Mouse (Mus musculus) kidney, postnatal 10 days (tissue): ENCODE data around the gene Adora2a.
"Not testable (repeated sequence)": the region's sequence is repeated elsewhere in the genome, so short reads cannot be mapped to it uniquely, and the experiment has no call there.

Experiments used
- DNase-seq: peaks from one replicate; pipeline ENCODE4 v3.0.0; 2021; ENCODE audit warnings: mixed read lengths

Gene Adora2a

GRCm38 (mm10) chr10:75316872-75316907 lies at the start of gene Adora2a:
Gene Adora2a, plus strand, starts transcription at chr10:75316877.
- DNase-seq: no peak

- no peak for DNase-seq
These were observed 43.7 kb upstream of the Adora2a start for GRCm38 (mm10) chr10:75273020-75273419.

DNA sequence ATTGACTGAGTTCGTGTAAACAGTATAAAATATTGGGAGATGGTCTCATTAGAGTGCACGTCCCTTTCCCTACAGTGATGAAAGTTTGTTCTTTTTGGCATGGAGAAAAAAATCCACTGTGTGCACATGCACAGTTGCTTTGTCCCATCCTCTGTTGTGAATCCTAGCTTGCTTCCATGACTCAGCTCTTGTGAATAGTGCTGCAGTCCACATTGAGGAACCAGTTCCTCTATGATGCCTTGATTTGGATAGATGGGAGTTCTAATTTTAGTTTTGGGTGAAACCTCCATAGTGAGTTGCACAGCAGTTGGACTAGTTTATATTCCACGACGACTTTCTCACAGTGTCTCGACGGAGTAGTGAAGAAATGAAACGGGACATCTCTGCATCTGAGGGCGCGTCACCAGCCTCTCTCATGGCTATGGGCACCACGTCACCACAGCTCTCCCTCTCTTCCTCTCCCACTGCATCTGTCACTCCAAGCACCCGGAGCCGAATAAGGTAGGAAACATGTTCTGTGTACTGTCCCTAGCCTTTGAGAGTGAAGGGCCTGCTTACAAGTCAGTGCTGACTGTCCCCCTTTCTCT lies 40.2 kb upstream of the Adora2a start:
- no peak for DNase-seq

- DNase-seq: peak; percentile 56
These were observed 39.2 kb upstream of the Adora2a start for GRCm38 (mm10) chr10:75277501-75277900.

DNA sequence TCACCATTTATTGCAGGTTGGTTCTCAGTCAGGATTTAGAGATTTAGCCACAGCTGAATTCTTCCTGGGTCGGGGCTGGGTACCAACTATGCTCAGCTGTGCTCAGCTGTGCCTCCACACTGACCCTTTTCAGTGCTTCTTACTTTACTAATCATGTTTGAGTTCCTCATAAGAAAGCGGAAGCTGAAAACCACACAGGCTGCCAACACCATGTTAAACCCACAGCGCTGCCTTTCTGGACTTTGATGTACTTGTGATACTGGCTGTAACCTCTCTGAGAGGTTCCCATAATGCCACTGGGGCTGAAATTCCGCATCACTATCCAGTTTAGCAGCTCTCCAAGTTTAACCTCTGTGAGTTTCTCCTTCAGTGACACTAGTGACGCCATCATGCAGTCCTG lies 34.0 kb upstream of the Adora2a start:
- no peak for DNase-seq

GRCm38 (mm10) chr10:75283821-75284220 lies 32.9 kb upstream of the Adora2a start:
- no peak for DNase-seq

- DNase-seq: no peak
These were observed 28.1 kb upstream of the Adora2a start for GRCm38 (mm10) chr10:75288579-75288978.

GRCm38 (mm10) chr10:75289392-75289791 lies 27.3 kb upstream of the Adora2a start:
- DNase-seq: no peak

GRCm38 (mm10) chr10:75290650-75291049 lies 26.0 kb upstream of the Adora2a start:
- DNase-seq: no peak

DNA sequence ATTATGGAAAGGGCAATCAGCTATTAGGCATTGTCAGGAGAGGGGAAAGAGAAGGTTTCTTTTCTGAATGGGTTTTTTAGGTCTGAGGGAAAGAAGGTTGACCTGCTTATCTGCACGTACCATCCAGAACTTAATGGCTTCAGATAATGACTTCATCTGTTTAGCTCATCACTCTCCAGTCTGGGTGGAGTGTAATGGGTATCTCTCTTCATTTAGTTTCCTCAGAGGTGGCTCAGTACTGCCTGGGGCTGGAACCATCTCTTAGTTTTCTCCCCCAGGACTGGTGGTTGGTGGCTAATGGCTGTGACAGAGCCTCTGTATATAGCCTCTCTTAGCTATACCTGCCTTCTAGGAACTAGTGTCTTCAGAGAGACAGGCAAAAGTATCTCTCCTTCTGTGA lies 25.3 kb upstream of the Adora2a start:
- no peak for DNase-seq

- not testable (repeated sequence) for DNase-seq
These were observed 24.5 kb upstream of the Adora2a start for GRCm38 (mm10) chr10:75292206-75292605.

DNA sequence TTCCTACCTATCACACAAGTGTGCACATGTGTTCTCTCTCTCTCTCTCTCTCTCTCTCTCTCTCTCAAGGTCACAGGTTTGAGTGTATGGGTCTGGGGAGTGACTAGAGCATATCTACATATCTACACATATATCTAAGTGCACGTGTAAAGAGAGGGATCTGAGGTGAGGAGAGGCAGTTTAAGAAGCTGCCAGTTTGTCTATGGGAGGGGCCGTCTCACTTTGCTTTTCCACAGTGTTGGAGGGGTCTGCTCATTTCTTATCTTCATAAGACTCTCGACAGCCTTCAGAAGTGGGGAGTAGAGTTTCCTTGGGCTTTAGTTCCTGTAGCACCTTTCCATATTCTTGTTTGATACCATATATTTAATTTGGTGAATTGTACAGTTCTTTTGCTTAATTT lies 23.4 kb upstream of the Adora2a start:
- no peak for DNase-seq

GRCm38 (mm10) chr10:75294362-75294761 lies 22.3 kb upstream of the Adora2a start:
- no peak for DNase-seq

DNA sequence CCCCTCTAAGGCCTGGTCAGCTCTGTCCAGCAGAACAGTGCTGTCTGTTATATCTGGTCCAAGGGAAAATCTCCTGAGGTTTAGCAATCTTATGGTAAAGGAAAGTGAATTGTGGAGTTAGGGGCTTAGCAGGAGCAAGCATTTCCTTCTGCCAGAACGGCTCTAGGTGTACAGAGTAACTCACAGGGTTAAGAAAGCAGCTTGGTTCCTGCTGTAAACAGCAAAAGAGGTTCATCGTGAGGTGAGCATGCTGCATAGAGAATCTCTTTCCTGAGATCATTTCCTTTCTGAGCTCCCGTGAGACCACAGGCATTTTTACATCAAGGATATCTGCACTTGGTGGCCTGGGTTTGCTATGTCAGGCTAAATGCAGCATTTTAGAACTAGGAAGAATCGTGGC lies 21.8 kb upstream of the Adora2a start:
- no peak for DNase-seq

DNA sequence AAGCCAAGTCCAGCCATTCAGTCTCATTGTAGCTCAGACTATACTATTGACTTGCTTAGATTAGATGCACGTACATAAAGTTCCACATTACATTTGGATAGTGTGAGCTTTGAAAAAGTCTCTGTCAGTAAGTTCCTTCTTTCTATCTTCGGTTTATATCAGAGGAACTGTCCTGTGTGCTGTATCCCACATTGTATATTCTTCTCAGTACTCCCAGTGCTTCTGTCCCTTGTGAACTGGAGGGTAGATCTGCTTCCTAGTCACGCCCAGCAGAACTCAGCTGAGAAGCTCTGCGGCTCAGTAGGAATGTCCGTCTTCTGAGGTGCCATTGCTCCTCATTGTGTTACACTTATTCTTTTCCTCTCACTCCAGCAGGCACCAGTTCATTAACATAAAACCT lies 18.1 kb upstream of the Adora2a start:
- no peak for DNase-seq

DNA sequence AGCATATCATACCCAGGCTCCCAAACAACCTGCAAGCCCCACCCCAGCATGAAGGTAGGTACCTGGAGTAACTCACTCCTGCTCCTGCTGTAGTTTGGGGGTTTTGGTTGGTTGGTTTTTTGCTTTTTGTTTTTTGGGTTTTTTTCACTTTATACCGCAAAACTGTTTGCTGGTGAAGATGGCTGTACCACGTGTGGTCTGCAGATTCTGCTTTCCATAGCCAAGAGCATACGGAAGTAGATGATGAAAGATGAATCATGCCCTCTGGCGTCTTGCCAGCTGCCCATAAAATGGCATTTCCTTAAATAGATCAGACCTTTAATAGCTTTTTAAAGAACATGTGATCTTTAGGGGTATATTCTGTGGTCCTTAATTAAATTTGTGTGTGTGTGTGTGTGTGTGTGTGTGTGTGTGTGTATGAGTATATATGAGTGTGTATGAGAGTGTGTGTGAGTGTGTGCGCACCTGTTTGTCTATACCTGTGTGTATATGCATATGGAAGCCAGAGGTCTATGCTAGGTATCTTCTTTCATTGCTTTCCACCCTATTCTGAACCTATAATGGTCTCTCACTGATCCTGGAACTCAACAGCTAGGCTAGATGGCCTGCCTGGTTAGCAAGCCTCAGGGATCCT lies 16.8 kb upstream of the Adora2a start:
- DNase-seq: peak; percentile 85

DNA sequence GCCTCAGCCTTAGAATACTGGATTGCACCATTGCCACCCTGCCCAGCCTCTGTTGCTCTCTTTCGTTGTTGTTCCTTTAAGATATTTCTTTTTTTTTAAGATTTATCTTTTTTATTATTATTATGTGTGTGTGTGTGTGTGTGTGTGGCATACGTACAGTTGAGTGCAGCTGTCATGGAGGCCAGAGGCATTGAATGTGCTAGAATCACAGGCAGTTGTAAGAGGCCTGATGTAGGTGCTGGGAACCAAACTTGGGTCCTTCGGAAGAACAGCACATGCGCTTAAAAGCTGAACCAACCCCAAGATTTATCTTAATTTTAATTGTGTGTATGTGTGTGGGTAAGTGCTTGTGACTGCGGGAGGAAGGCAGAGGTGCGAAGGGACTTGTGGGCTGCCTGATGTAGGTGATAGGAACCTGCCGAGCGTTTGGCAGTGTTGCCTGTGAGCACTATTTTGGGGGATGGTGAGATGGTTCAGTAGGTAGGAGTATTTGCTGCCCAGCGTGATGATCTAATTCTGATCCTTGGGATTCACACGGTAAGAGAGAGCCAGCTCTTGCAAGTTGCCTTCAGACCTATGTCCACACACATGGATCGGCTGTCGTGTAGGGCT lies 15.4 kb upstream of the Adora2a start:
- no peak for DNase-seq

DNA sequence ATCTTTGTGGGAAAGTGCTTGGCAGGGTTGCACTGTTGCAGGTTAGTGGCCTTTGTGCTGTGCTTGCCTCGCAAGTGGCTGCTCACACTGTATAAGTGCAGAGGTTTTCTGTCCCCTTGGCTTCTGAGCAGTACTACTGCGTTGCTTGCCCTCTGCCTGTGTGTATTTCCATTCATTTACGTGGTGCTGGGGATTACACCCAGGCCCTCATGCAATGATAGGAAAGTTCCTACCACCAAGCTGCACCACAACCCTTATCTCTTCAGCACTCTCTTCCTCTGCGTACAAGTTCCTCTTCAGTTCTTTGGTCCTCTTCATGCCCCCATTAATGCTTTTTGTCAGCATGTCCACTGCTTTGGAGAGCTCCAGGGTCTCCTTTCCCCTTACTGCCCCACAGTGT lies 14.7 kb upstream of the Adora2a start:
- no peak for DNase-seq

DNA sequence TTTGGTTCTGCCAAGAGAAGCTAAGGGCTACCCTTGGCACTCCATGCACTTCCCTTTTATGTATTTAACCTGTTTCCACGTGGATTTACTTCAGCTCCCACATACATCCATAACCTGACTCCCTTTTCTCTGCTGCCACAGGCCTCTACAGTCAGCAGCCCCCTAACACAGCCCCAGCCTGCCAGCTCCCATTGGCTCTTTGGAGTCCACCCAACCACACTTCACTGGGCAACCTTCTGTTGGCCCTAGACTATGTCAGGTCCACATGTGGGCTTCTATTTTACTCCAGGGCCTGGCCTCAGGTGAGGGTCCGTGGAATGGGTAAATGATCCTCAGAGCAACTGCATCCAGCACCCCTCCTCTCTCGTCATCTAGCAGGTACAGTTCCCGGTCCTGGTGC lies 14.1 kb upstream of the Adora2a start:
- no peak for DNase-seq

DNA sequence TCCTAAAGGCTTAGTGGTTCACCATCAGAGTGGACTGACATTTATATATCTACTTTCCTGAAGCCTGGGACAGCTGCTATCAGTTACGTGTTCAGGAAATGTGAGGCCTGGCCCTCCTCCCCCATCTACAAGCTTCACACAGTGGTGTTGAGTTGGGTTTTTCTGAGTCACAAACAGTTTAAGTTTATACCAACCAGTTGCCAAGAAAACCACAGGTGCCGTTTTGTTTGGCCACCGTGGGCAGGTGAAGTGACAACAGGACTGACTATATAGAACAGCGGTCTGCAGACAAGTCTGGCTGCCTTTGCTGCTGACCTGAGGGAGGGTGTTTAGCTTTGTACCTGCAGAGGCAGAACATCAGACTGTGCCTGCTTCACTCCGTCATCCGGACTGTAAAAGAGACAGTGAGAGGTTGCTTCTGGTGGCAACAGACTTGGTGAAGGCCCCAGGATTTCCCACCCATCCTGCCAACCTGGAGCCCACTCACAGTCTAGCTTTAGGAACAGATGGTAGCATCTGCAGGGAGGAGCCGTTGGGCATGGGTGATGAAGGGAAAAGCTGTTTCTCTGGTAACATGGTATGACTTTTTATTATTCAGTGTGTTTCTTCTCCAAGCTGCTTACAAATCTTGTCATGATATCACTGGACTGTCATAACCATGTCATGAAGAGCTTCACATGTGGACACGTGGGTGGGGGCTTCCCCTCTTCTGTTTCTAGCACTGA lies 13.2 kb upstream of the Adora2a start:
- no peak for DNase-seq

- no peak for DNase-seq
These were observed 12.7 kb upstream of the Adora2a start for GRCm38 (mm10) chr10:75304049-75304405.

DNA sequence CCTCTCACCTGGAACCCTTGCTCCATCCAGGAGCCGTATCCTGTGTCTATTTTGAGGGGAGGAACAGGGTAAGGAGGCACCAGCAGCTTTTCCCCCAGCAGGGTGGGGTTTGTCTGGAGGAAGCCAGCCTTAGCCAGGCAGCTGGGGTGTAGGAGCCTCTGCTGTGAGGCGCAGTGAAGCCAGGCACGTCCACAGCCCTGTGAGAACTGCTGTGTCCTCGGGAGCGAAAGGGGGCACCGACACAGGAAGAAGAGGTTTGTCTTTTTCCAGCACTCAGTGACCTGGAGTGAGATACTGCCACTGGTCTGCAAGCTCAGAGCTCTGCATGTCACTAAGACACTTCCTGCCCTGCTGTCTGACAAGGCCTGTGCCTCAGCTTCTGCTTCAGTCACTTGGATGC lies 12.3 kb upstream of the Adora2a start:
- DNase-seq: peak; percentile 69

GRCm38 (mm10) chr10:75307130-75307529 lies 9.5 kb upstream of the Adora2a start:
- no peak for DNase-seq

DNA sequence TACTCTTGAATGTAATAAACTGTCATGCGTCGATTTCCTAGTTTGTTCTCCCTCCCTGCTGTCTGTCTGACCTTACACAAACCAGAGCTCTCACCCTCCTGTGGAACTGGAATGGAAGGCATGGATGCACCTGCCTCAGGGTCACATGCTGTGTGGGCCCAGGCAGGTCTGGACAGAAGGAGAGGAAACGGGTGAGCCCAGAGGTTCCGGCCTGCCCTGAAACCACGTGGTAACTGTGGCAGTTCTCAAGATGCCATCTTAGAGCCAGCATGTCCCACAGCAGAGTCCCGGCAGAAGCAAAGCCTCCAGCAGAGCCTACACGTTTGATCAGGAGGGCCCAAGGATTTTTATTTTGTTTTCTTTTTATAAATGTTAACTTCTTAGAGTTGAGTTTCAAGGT lies 4.3 kb upstream of the Adora2a start:
- no peak for DNase-seq
